Mouse (Mus musculus) c-Kit-positive CD71-positive TER-119-positive erythroid progenitor cells, embryonic 14.5 days (primary cell): Measurements from ENCODE around the gene Inafm1.
"Not testable (repeated sequence)": the region's sequence is repeated elsewhere in the genome, so short reads cannot be mapped to it uniquely, and the experiment has no call there.

Source experiments
- DNase-seq: peaks from one replicate; pipeline ENCODE4 v3.0.0-alpha.2; 2013; ENCODE audit warnings: low spot score

Inafm1 gene

GRCm38 (mm10) chr7:16273081-16273765 lies at the start of gene Inafm1:
Gene Inafm1, minus strand, starts transcription at chr7:16273617.
- peak; percentile 93 for DNase-seq

- no peak for DNase-seq
Measured at GRCm38 (mm10) chr7:16320479-16320878, 47.1 kb upstream of the Inafm1 start.

- no peak for DNase-seq
Measured at GRCm38 (mm10) chr7:16319216-16319615, 45.8 kb upstream of the Inafm1 start.

GRCm38 (mm10) chr7:16317094-16317493 lies 43.7 kb upstream of the Inafm1 start:
- no peak for DNase-seq

- DNase-seq: no peak
Measured at GRCm38 (mm10) chr7:16315222-16315759, 41.9 kb upstream of the Inafm1 start.

- no peak for DNase-seq
Measured at GRCm38 (mm10) chr7:16314221-16314775, 40.9 kb upstream of the Inafm1 start.

- peak; percentile 77 for DNase-seq
Measured at GRCm38 (mm10) chr7:16313481-16314220, 40.2 kb upstream of the Inafm1 start.

GRCm38 (mm10) chr7:16312672-16313311 lies 39.4 kb upstream of the Inafm1 start:
- DNase-seq: peak; percentile 45

- no peak for DNase-seq
Measured at GRCm38 (mm10) chr7:16312011-16312671, 38.7 kb upstream of the Inafm1 start.

DNA sequence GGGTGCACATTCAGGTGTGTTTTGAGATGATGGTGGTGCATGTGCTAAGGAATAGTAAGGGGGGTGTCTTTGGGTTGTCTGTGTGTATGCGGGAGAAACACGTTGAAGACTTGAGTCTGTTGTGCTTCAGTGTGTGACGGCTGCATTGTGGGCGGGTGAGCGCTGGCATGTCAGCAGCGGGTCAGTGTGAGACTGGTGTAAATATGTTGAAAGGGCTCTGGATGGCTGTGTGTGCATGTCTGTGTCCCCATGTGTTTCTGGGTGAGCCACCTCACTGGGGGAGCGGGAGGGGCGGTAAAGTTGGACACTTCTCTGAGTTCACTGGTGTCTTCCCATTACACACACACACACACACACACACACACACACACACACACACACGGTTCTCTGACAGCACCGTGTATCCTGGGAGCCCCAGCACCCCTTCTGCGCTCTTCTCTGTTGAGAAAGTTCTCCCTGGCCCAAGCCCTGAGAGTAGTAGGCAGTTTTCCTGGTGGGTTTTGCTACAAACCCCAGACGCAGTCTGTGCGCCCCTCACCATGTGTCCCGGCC lies 38.1 kb upstream of the Inafm1 start:
- DNase-seq: peak; percentile 42

DNA sequence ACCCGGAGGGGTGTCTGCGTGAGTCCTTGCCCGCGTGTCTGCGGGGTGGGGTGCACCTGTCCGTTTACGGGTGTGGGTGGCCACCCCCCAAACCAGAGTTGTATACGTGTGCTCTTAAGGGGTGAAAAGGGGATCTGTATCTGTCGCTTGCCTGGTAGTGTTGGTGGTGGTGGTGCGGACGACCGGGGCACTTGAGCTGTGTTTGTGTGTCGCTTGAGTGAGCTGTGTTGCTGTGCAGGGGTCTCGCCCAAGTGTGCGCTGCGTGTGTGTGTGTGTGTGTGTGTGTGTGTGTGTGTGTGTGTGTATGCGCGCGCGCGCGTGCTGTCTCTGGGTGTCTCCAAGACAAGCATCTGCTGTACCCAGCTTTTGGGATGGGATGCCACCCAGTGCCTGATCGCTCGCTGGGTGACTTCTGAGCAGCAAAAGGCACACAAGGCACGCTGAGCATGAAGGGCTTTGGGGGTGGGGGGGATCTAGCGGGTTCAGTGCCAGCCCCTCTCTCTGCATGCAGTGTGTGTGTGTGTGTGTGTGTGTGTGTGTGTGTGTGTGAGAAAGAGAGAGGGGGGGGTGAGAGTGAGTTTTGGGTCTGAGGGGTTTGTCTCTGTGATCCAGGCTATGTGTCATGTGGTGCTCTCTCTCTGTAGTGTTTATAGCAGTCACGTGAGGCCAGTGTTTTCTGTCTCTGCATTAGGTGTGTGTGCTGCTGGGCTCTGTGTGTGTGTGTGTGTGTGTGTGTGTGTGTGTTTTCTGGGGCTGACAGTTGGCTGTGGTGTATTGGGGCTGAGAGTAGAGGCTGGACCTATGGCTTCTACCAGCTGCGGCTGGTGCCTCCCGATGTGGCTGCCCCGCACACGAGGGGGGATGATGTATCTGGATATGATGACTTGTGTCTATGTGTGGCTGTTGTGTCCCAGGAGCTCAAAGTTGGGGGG lies 37.4 kb upstream of the Inafm1 start:
- DNase-seq: peak; percentile 57

DNA sequence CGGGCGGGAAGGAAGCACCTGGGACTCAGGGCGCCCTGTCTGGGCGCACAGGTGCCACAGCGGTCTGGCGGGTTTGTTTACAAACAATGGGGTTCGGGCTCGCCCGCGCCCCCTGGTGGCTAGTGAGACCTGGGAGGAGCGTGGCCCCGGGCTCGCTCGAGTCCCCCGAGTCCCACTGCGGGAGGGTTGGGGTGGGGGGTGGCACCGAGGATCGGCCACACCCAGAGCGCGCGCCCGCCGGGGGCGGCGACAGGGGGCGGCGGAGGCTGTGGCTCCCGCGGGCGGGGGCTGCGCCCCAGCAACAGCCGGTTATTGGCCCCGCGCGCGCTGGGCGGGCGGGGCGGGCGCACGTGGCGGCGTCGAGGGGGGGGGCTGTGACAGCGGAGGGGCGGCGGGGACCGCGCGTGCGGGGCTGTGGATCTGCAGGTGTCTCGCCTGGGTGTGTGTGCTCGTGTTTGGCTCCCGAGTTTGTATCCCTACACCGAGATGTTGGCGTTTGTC lies 36.7 kb upstream of the Inafm1 start:
- DNase-seq: peak; percentile 80

GRCm38 (mm10) chr7:16309318-16310019 lies 36.1 kb upstream of the Inafm1 start:
- peak; percentile 74 for DNase-seq

GRCm38 (mm10) chr7:16308555-16309317 lies 35.3 kb upstream of the Inafm1 start:
- no peak for DNase-seq

DNA sequence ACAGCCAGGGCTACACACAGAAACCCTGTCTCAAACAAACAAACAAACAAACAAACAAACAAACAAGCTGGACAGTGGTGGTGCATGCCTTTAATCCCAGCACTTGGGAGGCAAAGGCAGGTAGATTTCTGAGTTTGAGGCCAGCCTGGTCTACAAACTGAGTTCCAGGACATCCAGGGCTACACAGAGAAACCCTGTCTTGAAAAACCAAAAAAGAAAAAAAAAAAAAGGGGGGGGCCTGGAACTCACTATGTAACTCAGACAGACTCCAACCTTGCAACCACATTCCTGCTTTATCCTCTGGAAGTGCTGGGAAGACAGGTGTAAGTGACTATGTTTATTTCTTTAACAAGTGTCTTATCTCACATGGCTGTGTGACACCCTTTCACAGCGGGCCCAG lies 34.7 kb upstream of the Inafm1 start, which contains the start of gene Bbc3:
Gene Bbc3 (plus strand): TSS at position 301 of the 400 bp plus-strand sequence.
- not testable (repeated sequence) for DNase-seq

DNA sequence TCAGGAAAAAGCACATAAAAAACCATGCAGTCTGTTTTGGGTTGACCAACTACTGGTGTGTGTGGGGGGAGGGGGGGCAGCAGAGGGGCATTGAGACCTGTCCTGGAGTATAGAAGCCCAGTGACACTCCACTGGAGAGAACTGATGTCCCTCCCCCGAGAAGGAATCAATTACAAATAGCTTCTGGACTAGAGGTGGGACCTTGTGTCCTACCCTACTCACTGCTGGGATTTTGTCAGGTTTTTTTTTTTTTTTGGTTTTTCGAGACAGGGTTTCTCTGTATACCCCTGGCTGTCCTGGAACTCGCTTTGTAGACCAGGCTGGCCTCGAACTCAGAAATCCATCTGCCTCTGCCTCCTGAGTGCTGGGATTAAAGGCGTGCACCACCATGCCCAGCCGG lies 33.7 kb upstream of the Inafm1 start:
- DNase-seq: not testable (repeated sequence)

- no peak for DNase-seq
Measured at GRCm38 (mm10) chr7:16299419-16300035, 26.1 kb upstream of the Inafm1 start.

DNA sequence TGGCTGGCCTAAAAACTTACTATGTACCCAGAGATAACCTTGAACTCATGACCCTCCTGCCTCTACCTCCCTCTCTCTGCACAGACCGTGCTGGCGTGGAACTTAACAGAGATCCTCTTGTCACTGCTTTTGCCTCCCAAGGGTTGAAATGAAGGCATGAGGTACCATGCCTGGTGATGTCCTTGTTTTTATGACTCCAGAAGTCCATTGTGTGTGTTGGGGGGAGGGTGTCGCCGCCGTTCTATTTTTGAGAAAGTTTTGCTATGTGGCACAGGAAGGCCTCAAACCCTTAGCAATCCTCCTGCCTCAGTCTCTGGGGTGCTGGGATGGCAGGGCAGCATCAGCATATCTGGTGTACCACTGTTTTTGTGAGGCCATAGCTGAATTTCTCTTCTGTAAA lies 25.5 kb upstream of the Inafm1 start:
- no peak for DNase-seq
